Mouse (Mus musculus) embryonic facial prominence, embryonic 11.5 days (tissue): ENCODE results near the gene Spock2. TPM values are rescaled to one million over a fixed set of nuclear protein-coding genes. Genes with fewer than 3 reads are reported as not detected.
"Not testable (repeated sequence)": the region's sequence is repeated elsewhere in the genome, so short reads cannot be mapped to it uniquely, and the experiment has no call there.

Experiments used
- ATAC-seq: fragments of 200-750 bp; cut with Nextera tagmentation; replicated peaks from 2 replicates; pipeline ENCODE4 v1.8.0; 2017; ENCODE audit warnings: low read depth; ENCODE audit not compliant: insufficient number of reproducible peaks, low FRiP score, low TSS enrichment
- DNase-seq: peaks from one replicate; pipeline ENCODE4 v3.0.0-alpha.2; 2015; ENCODE audit warnings: low spot score
- H3K27ac ChIP-seq: fragments of 300-500 bp; sonication (generic); replicated peaks from 2 replicates; pipeline ENCODE4 v1.5.1; 2014; ENCODE audit warnings: mild to moderate bottlenecking, low read depth, low read length, control low read depth
- H3K27me3 ChIP-seq: fragments of 300-500 bp; sonication (generic); 2 replicates; pipeline ENCODE4 v1.6.1; 2014; ENCODE audit warnings: mild to moderate bottlenecking, low read length, moderate library complexity, mixed read lengths; ENCODE audit not compliant: control insufficient read depth, insufficient read depth
- H3K36me3 ChIP-seq: fragments of 300-500 bp; sonication (generic); replicated peaks from 2 replicates; pipeline ENCODE4 v1.6.1; 2014; ENCODE audit warnings: low read depth, mild to moderate bottlenecking, low read length, moderate library complexity, mixed read lengths; ENCODE audit not compliant: control insufficient read depth, insufficient read depth
- H3K4me1 ChIP-seq: fragments of 300-500 bp; sonication (generic); 2 replicates; pipeline ENCODE4 v1.6.1; 2014; ENCODE audit warnings: low read length, mixed read lengths; ENCODE audit not compliant: control insufficient read depth, insufficient read depth
- H3K4me2 ChIP-seq: fragments of 300-500 bp; sonication (generic); 2 replicates; pipeline ENCODE4 v1.6.1; 2014; ENCODE audit warnings: low read depth, mild to moderate bottlenecking, control low read depth, low read length, moderate library complexity
- H3K4me3 ChIP-seq: fragments of 300-500 bp; sonication (generic); 2 replicates; pipeline ENCODE4 v1.5.1; 2014; ENCODE audit warnings: low read depth, low read length, control low read depth
- H3K9ac ChIP-seq: fragments of 300-500 bp; sonication (generic); replicated peaks from 2 replicates; pipeline ENCODE4 v1.6.1; 2014; ENCODE audit warnings: mild to moderate bottlenecking, control low read depth, low read length
- H3K9me3 ChIP-seq: fragments of 300-500 bp; sonication (generic); replicated peaks from 2 replicates; pipeline ENCODE4 v1.6.1; 2016; ENCODE audit warnings: mild to moderate bottlenecking, low read length, inconsistent platforms, mixed read lengths; ENCODE audit not compliant: control insufficient read depth
- WGBS: fragments of 180-500 bp; shearing (Covaris S2); extraction: QIAGEN DNeasy Blood & Tissue Kit; methylation state at CpG from one replicate; pipeline ENCODE4 v1.1.7; 2014; 5-methylcytosine and 5-hydroxymethylcytosine counted together
- microRNA-seq: library from miRNA; unstranded; fragments of <30 nt; microRNA quantifications from one replicate; pipeline ENCODE4, GENCODE M21; 2016; ENCODE audit warnings: borderline number of aligned reads
- polyA plus RNA-seq: library from polyadenylated mRNA; unstranded; fragments of >200 nt; fragmentation: Nextera tagmentation; extraction: Ambion mirVana; gene quantifications from 2 replicates; pipeline ENCODE4 v1.2.1, GENCODE M21; 2014

Spock2 gene
- polyA plus RNA-seq, 1 experiment from 2014 or later, result 4.8 TPM

- Histone ChIP-seq H3K4me2 (no peak overlapping the region), H3K9me3 (no peaks in the 10 kb centered on the region), H3K9ac (no peak overlapping the region), H3K27ac (no peak overlapping the region), H3K36me3 (no peaks in the 10 kb centered on the region), H3K4me1 (no peaks in the 10 kb centered on the region), H3K27me3 (no peaks in the 10 kb centered on the region), H3K4me3 (no peak overlapping the region)
- WGBS, result 83% methylated on average over 10 of the region's 10 CpGs
- ATAC-seq, result no peak
- DNase-seq, result no peak
Measured at GRCm38 (mm10) chr10:60170326-60171089, 64.5 kb downstream of the Spock2 start.

GRCm38 (mm10) chr10:60171368-60171767, 65.3 kb downstream of the Spock2 start:
- no peak overlapping the region for H3K9ac ChIP-seq
- DNase-seq (no peak), ATAC-seq (no peak)
- no peaks in the 10 kb centered on the region for H3K4me1 ChIP-seq
- H3K36me3 ChIP-seq, result no peaks in the 10 kb centered on the region
- H3K4me2 ChIP-seq, result no peak overlapping the region
- WGBS, result 94% methylated on average over 5 of the region's 5 CpGs
- no peaks in the 10 kb centered on the region for H3K27me3 ChIP-seq
- no peak overlapping the region for H3K27ac ChIP-seq
- no peaks in the 10 kb centered on the region for H3K9me3 ChIP-seq
- H3K4me3 ChIP-seq, result no peak overlapping the region

GRCm38 (mm10) chr10:60172306-60172705, 66.3 kb downstream of the Spock2 start:
- WGBS, result 92% methylated on average over 4 of the region's 4 CpGs
- Histone ChIP-seq H3K4me2 (no peak overlapping the region), H3K36me3 (no peaks in the 10 kb centered on the region), H3K27me3 (no peaks in the 10 kb centered on the region), H3K27ac (no peak overlapping the region), H3K9me3 (no peaks in the 10 kb centered on the region), H3K4me1 (no peaks in the 10 kb centered on the region), H3K4me3 (no peak overlapping the region), H3K9ac (no peak overlapping the region)
- DNase-seq, result no peak
- no peak for ATAC-seq

- no peak overlapping the region for H3K4me2 ChIP-seq
- H3K9ac ChIP-seq, result no peak overlapping the region
- no peak for ATAC-seq
- no peaks in the 10 kb centered on the region for H3K4me1 ChIP-seq
- H3K27me3 ChIP-seq, result no peaks in the 10 kb centered on the region
- WGBS, result 91% methylated on average over 10 of the region's 10 CpGs
- no peaks in the 10 kb centered on the region for H3K9me3 ChIP-seq
- H3K4me3 ChIP-seq, result no peak overlapping the region
- no peak for DNase-seq
- no peaks in the 10 kb centered on the region for H3K36me3 ChIP-seq
- H3K27ac ChIP-seq, result no peak overlapping the region
Measured at GRCm38 (mm10) chr10:60173035-60173434, 67.0 kb downstream of the Spock2 start.

- Histone ChIP-seq H3K4me3 (no peak overlapping the region), H3K27ac (no peak overlapping the region), H3K4me2 (no peak overlapping the region), H3K9ac (no peak overlapping the region), H3K9me3 (no peaks in the 10 kb centered on the region), H3K27me3 (no peaks in the 10 kb centered on the region), H3K36me3 (no peaks in the 10 kb centered on the region), H3K4me1 (no peaks in the 10 kb centered on the region)
- no peak for ATAC-seq
- DNase-seq, result no peak
- WGBS, result 65% methylated on average over 3 of the region's 3 CpGs
Measured at GRCm38 (mm10) chr10:60174506-60174905, 68.5 kb downstream of the Spock2 start.

- H3K9ac ChIP-seq, H3K4me2 ChIP-seq, ATAC-seq, H3K27me3 ChIP-seq, H3K9me3 ChIP-seq, H3K27ac ChIP-seq, DNase-seq, H3K36me3 ChIP-seq, H3K4me3 ChIP-seq, H3K4me1 ChIP-seq: not testable (repeated sequence)
- WGBS, result 91% methylated on average over 9 of the region's 9 CpGs
Measured at GRCm38 (mm10) chr10:60175306-60175705, 69.3 kb downstream of the Spock2 start.

Small RNA genes within 50 kb of the gene (microRNA-seq; reads per million reads assigned to microRNA genes)
- gene Mir6906, result not detected

Other genes with a start within 250 kb of the Spock2 start
- 19.4 and 21.6 TPM in 2 replicates for gene Dnajb12, start 226.7 kb upstream of the Spock2 start, polyA plus RNA-seq
- gene Ddit4, start 154.4 kb upstream of the Spock2 start, polyA plus RNA-seq, result 6.3 and 6.9 TPM in 2 replicates
- 43.9 and 48.7 TPM in 2 replicates for gene Ascc1, start 103.4 kb upstream of the Spock2 start, polyA plus RNA-seq
- gene Anapc16, start 103.1 kb upstream of the Spock2 start, polyA plus RNA-seq, result 88.7 and 93.8 TPM in 2 replicates
- gene Chst3, start 113.0 kb downstream of the Spock2 start, polyA plus RNA-seq, result 0.86 and 1.4 TPM in 2 replicates
- 64.2 and 74.4 TPM in 2 replicates for gene Psap, start 171.4 kb downstream of the Spock2 start, polyA plus RNA-seq
- gene Vsir, start 240.6 kb downstream of the Spock2 start, polyA plus RNA-seq, result 1.7 and 2.6 TPM in 2 replicates